Mouse (Mus musculus) mesoderm, embryonic 11.5 days (tissue): ENCODE measurements around the gene Hectd1.

Experiments used
- DNase-seq: peaks from one replicate; pipeline ENCODE4 v3.0.0-alpha.2; 2012; ENCODE audit warnings: low read depth, low spot score

Gene Hectd1

GRCm38 (mm10) chr12:51829290-51830076 is at the start of gene Hectd1:
TSS of gene Hectd1 (minus strand) at chr12:51829536.
- DNase-seq: peak; percentile 83

GRCm38 (mm10) chr12:51871446-51872144 is 42.3 kb upstream of the Hectd1 start:
- no peak for DNase-seq

- no peak for DNase-seq
Observed at GRCm38 (mm10) chr12:51869511-51869910, 40.2 kb upstream of the Hectd1 start.

GRCm38 (mm10) chr12:51867076-51867475 is 37.7 kb upstream of the Hectd1 start:
- DNase-seq: no peak

- no peak for DNase-seq
Observed at GRCm38 (mm10) chr12:51866226-51866910, 37.0 kb upstream of the Hectd1 start.

GRCm38 (mm10) chr12:51865790-51866179 is 36.4 kb upstream of the Hectd1 start:
- DNase-seq: peak; percentile 71

GRCm38 (mm10) chr12:51865061-51865789 is 35.9 kb upstream of the Hectd1 start:
- no peak for DNase-seq

GRCm38 (mm10) chr12:51863116-51864002 is 34.0 kb upstream of the Hectd1 start:
- DNase-seq: no peak

GRCm38 (mm10) chr12:51858134-51859028 is 29.0 kb upstream of the Hectd1 start:
- DNase-seq: no peak

- DNase-seq: no peak
Observed at GRCm38 (mm10) chr12:51856768-51857295, 27.5 kb upstream of the Hectd1 start.

GRCm38 (mm10) chr12:51855872-51856271 is 26.5 kb upstream of the Hectd1 start:
- no peak for DNase-seq

GRCm38 (mm10) chr12:51855453-51855852 is 26.1 kb upstream of the Hectd1 start:
- no peak for DNase-seq

- no peak for DNase-seq
Observed at GRCm38 (mm10) chr12:51851617-51852016, 22.3 kb upstream of the Hectd1 start.

GRCm38 (mm10) chr12:51851155-51851554 is 21.8 kb upstream of the Hectd1 start:
- no peak for DNase-seq

- no peak for DNase-seq
Observed at GRCm38 (mm10) chr12:51850339-51850738, 21.0 kb upstream of the Hectd1 start.

GRCm38 (mm10) chr12:51849902-51850301 is 20.6 kb upstream of the Hectd1 start:
- no peak for DNase-seq

- no peak for DNase-seq
Observed at GRCm38 (mm10) chr12:51847953-51848680, 18.8 kb upstream of the Hectd1 start.

GRCm38 (mm10) chr12:51845261-51845660 is 15.9 kb upstream of the Hectd1 start:
- DNase-seq: no peak

GRCm38 (mm10) chr12:51844771-51845256 is 15.5 kb upstream of the Hectd1 start:
- peak; percentile 90 for DNase-seq
